Mouse (Mus musculus) heart, embryonic 15.5 days (tissue): ENCODE results near the gene Mtap. TPM values are rescaled to one million over a fixed set of nuclear protein-coding genes. Genes with fewer than 3 reads are reported as not detected.

Experiments used
- polyA plus RNA-seq: library from polyadenylated mRNA; unstranded; fragments of >200 nt; fragmentation: Nextera tagmentation; extraction: Ambion mirVana; gene quantifications from 2 replicates; pipeline ENCODE4 v1.2.1, GENCODE M21; 2015

The Mtap gene
- polyA plus RNA-seq, 1 experiment from 2014 or later, result 51.9 TPM

Other genes starting within 250 kb of the Mtap start
- gene Cdkn2a, start 157.5 kb downstream of the Mtap start, polyA plus RNA-seq, result 0.15 TPM in 1 of 2 replicates, not detected in the other
- 0.92 and 1.7 TPM in 2 replicates for gene Cdkn2b, start 173.9 kb downstream of the Mtap start, polyA plus RNA-seq